Mouse (Mus musculus) Muller cell, postnatal 12 days (primary cell): ENCODE data around the gene Prss41.
"Not testable (repeated sequence)": the region's sequence is repeated elsewhere in the genome, so short reads cannot be mapped to it uniquely, and the experiment has no call there.

Experiments used
- DNase-seq: peaks from one replicate; pipeline ENCODE4 v3.0.0-alpha.2; 2015; ENCODE audit errors: inconsistent ontology term

Prss41 gene

GRCm38 (mm10) chr17:23843812-23844273 lies at the start of gene Prss41, which contains the start of gene Prss32:
Gene Prss41 (minus strand): TSS chr17:23844172.
Gene Prss32 (plus strand): TSS chr17:23843855.
- no peak for DNase-seq

- DNase-seq = not testable (repeated sequence)
Measured at GRCm38 (mm10) chr17:23880576-23880975, 36.6 kb upstream of the Prss41 start, which contains the start of the genes Dcpp1 and Dcpp2. Gene Dcpp1 (plus strand): TSS chr17:23880876. Gene Dcpp2 (plus strand): TSS chr17:23880880.

GRCm38 (mm10) chr17:23877166-23877565 lies 33.2 kb upstream of the Prss41 start:
- DNase-seq = no peak

- DNase-seq = peak; percentile 63
Measured at GRCm38 (mm10) chr17:23876741-23877140, 32.8 kb upstream of the Prss41 start.

GRCm38 (mm10) chr17:23873884-23874856 lies 30.2 kb upstream of the Prss41 start:
- peak; percentile 54 for DNase-seq

GRCm38 (mm10) chr17:23868513-23868912 lies 24.5 kb upstream of the Prss41 start:
- no peak for DNase-seq

- DNase-seq = no peak
Measured at GRCm38 (mm10) chr17:23867756-23868155, 23.8 kb upstream of the Prss41 start, which contains the start of gene Prss21. Gene Prss21 (plus strand): TSS chr17:23868056.

GRCm38 (mm10) chr17:23862926-23863325 lies 19.0 kb upstream of the Prss41 start:
- DNase-seq = no peak

- DNase-seq = no peak
Measured at GRCm38 (mm10) chr17:23857913-23858312, 13.9 kb upstream of the Prss41 start.

GRCm38 (mm10) chr17:23857193-23857592 lies 13.2 kb upstream of the Prss41 start:
- DNase-seq = peak; percentile 64

GRCm38 (mm10) chr17:23854229-23854765 lies 10.3 kb upstream of the Prss41 start:
- no peak for DNase-seq

- peak; percentile 42 for DNase-seq
Measured at GRCm38 (mm10) chr17:23853292-23853691, 9.3 kb upstream of the Prss41 start.

GRCm38 (mm10) chr17:23850853-23851749 lies 7.1 kb upstream of the Prss41 start:
- peak; percentile 40 for DNase-seq

- DNase-seq = no peak
Measured at GRCm38 (mm10) chr17:23850028-23850427, 6.1 kb upstream of the Prss41 start.

- DNase-seq = no peak
Measured at GRCm38 (mm10) chr17:23843141-23843811, 696 bp downstream of the Prss41 start.

GRCm38 (mm10) chr17:23841145-23841544 lies 2.8 kb downstream of the Prss41 start:
- peak; percentile 41 for DNase-seq

- no peak for DNase-seq
Measured at GRCm38 (mm10) chr17:23836006-23836575, 7.9 kb downstream of the Prss41 start, which contains the start of gene Prss33. Gene Prss33 (minus strand): TSS chr17:23836056.

- DNase-seq = no peak
Measured at GRCm38 (mm10) chr17:23831201-23831600, 12.8 kb downstream of the Prss41 start.

GRCm38 (mm10) chr17:23829064-23829619 lies 14.8 kb downstream of the Prss41 start, which contains the start of gene Elob:
Gene Elob (minus strand): TSS chr17:23829136.
- DNase-seq = peak; percentile 92
